Mouse (Mus musculus) NIH3T3 (cell line): ENCODE results near the gene Mad2l2.
A peak's percentile ranks its signal among the peaks of the same experiment; 100 is the strongest.

ENCODE experiments used
- DNase-seq: peaks from one replicate; pipeline ENCODE4 v3.0.0-alpha.2; 2012; ENCODE audit warnings: low read depth

The Mad2l2 gene

DNA sequence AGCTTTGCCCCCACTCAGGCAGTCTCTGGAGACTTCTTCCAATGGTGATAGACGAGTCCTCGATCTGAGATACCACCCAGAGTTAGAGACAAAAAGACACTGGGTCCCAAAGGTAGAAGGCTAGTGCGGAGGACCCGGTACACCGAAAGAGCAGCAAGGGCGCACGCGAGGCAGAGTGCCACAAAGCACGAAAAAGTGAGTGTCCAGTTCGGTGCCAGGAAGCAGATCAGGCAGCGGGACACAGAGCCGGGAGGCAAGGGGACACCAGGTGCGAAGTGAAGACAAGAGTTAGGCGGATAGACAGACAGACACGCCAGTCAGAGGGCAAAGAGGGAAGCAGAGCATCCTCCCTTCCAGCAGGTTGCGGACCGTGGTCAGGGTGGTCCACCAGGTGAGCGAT lies at the start of gene Mad2l2:
Mad2l2 (plus strand) TSS at position 252 of the 400 bp plus-strand sequence.
- no peak for DNase-seq

DNA sequence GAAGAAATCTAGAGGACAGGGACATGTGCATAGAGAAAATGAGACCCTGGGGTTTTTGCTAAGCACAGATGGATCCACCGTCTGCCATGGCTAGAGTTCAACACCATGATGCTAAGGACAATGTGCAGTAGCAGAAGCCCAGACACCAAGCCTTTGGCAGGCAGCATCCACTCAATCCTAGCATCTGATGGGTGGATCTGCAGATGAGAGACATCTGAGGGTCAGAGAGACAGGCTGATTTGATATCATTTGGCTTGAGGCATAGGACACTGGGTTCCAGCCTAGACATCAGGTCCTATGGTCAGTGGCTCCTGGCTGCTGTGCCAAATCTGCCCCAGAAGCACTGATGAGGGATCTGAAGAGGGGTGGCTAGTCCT lies 49.6 kb upstream of the Mad2l2 start:
- DNase-seq, result no peak

DNA sequence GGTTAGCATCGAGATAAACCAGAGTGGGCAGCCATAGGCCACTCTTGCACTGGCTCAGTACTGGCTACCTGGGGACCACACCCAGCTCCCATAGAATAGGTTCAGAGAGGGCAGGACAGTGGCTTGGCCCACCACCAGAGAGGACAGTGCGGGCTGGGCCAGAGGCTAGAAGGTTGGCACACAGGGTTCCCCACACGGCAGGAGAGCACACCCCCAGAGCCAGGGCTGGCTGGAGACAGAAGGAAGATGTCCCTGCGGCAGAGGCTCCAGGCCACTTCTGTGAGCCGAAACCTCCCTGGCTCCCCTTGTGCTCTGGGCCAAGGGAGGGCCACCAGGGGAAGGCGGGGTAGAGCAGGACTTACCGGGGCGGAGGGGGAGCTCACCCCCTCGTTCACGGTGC lies 49.0 kb upstream of the Mad2l2 start:
- no peak for DNase-seq

DNA sequence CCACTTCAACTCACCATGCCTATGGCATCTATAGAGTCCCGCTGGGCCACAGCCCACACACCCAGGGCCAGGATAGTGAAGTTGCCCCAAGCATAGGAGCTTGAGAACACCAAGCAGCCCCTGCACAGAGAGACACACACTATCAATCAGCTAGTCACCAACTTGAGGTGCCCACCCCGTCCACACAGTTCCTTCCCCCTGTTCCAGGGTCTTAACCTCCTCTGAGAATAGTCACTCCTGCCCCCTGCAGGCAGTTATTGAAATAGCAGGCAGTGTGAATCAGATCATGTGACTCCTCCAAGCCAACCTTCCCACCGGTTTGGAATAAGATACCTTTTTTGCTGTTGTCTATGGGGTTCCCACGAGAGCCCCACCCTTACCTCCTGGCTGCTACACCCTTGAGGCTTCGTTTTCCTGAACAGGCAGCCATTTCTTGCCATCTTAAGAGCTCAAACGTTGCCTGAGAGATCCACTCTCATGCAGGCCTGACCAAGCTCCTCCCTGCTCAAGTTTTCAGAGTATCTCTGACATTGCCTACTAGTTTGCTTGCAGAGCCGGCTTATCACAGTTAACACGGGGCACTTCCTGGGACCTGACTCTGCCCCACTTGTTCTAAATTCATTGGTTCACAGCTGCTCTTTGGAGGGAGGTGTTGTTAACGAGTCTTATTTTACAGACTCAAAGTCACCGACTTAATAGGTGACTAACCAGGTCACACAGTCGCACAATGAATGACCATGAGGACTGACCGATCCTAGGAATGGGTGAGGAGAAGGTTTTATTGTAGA lies 47.7 kb upstream of the Mad2l2 start:
- peak; percentile 58 for DNase-seq

DNA sequence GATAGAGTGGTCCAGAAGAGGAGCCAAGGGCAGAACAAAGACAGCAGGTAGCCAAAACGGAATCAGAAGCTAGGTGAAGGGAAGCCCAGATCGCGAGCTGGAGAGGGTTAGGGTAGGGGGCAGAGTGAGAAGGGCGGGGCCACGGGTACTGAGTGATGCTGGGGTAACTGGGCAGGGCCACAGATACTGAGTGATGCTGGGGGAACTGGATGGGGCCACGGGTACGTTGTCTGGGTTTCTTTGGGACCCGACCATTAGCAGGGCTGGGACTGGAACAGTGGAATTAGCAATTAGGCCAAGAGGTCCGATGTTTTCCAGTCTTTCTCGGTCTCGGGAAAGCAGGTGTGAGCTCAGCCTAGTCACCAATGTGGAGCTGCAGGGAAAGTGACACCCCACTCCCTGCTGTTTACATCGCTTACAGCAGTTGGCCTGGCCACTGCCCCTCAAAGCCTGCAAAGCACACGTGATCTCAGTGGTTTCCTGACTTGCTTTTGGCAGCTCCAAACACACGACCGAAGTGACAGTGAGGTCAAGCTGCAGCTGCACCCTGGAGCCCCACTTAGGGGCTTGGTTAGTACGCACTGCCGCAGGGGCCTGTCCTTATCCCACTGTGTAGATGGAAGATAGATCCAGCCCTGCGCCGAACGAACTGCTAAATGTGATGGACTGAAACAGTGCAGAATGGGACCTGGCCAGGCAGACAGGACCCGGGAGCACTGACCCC lies 46.8 kb upstream of the Mad2l2 start:
- no peak for DNase-seq

DNA sequence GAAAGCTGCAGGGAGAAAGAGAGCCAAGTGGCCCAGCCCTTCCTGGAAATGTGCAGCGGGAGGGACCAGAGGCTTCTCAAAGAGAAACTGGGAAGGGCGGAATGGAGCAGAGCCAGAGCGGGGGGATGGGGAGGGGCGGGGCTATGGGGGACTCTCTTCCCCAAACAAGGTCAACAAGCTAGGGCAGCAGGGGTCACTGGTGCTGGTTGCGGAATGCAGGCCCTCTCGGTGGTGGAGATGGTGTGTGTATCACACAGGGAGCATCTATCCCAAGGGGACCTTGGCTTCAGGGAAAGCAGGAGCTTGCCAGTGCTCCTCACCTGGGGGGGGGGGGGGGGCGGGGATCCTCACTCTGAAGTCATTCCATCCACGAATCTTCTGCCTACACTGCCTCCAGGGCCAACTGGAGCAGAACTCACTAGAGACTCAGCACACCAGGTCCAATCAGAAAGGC lies 45.9 kb upstream of the Mad2l2 start:
- DNase-seq, result peak; percentile 19

DNA sequence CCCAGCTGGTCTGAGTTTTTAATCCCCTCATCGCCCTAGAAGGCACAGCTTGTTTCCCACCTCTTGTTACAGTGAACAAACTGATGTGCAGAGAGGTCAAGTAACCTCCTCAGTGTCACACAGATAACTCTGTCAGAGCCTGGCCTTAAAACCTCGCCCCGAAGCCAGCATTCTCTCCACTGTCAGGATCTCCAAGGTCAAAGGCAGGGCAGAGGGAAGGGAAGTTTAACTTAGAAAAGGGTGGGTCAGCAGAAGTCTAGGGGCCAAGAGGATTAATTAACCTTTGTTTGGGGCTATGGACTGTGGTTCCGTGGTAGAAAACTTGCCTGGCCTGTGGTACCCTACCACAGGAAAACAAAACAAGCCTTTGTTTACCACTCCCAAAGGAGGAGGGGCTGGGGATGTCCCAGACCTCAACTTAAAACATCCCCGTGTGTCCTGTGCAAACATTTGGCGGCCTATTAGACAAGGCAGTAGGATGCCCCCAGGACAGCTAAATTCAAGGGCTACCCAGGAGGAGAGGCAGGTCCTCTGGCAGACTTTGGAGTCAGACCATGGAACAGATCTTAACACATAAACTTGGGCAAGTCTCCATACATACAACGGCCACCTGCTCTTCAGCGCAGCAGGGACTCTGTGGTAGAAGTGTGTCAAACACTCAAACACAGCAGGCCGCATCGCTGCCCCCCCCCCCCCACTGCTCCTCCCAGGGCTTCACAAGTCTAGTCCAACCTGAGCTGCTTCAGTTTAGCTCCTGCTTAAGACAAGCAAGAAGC lies 44.9 kb upstream of the Mad2l2 start:
- no peak for DNase-seq

DNA sequence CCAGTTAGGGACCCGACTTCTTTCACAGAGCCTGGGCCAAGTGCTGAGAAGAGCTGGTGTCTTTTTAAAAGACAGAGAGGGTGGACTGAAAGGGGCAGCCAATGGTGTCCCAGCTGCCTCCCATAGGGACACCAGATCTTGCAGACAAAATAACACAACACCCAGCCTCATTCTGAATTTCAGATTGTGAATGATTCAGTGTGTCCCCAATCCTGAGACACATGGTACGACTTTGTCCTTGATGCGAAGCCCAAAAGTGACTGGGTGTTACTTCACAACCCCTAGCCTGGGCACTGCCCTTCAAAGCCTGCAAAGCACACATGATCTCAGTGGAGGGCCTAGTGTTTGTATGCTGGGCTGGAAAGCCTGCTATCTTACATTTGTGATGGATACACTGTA lies 44.3 kb upstream of the Mad2l2 start:
- DNase-seq, result no peak

DNA sequence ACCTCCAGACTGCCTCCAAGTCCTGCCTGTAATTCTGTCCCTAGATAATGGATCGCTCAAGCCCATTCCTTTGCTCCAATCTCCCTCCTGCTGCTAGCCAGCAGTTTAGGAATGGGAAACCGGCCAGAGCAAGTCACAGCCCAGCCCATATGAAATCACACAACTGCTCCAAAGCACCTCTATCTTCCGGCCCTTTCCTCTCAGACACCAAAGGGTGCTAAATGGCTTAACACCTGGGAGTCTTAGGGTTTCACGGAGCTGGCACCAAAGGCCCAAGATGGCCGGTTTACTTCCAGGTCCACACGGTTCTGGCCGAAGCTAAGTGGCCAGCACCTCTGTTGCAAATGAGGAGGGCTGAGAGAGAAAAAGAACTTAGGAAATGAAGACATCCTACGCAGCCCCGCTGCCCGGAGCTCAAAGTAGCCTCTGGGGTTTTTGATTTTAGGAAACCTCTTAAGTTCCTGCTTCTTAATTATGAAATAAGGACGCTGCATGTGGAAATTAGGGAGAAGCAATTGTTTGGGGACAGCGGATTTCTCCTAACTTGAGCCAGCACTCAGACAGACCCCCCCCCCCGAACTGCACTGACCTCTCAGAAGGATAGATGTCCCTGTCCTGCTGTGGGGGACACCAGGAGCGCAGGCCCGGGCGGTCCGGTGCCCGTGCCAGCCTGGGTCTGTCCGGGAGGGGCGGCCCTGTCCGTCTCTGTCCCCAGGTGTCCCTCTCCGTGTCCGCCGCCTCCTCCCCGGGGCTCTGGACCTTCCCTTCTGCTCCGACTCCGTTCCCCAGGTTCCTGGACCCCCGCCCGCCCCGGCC lies 42.9 kb upstream of the Mad2l2 start:
- DNase-seq, result peak; percentile 63

DNA sequence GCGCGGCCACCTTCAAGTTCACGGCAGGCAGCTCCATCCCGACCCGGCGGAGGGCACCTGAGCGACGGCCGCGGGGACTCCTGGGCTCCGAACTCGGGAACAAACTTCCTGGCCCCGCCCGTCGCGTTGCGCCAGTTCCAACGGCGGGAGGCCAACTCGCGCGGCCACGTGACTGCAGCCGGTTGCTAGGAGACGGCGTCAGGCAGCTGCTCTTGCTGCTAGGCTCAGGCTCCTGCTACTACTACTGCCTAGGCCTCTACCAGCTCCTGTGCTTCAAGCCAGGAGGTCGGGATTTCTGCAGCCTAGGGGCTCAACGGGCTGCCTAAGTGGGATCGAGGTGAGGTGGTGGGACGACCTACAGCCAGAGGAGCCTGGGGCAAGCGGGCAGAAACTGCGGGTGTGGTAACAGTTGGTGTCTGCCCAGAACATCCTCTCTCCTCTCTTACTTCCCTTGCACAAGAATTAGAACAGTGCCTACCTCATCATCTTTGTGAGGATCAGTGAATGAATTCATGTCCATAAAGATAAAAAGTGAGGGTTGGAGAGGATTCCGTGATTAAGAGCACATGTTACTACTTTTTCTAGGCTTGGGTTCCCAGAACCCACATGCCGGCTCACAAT lies 42.2 kb upstream of the Mad2l2 start, which contains the start of gene Agtrap:
Agtrap (minus strand) TSS at position 125 of the 621 bp plus-strand sequence.
- DNase-seq, result peak; percentile 93

DNA sequence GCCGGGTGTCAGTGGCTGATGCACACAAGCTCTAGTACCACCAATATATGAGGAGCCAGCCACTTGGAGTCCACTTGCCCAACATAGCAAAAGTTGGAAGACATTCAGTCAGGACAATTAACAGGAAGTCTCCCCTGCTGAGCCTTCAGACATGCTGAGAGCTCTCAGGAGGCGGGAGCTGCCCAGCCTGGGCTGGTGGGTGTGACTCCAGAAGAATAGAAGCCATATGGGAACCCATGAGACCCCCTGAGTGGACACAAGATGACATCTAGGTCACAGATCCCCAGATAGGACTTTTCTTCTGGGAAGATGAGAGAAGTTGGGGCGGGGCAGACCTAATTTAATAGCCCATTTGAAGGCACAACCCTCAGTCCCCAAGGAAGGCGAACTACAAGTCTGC lies 41.0 kb upstream of the Mad2l2 start:
- DNase-seq, result no peak

DNA sequence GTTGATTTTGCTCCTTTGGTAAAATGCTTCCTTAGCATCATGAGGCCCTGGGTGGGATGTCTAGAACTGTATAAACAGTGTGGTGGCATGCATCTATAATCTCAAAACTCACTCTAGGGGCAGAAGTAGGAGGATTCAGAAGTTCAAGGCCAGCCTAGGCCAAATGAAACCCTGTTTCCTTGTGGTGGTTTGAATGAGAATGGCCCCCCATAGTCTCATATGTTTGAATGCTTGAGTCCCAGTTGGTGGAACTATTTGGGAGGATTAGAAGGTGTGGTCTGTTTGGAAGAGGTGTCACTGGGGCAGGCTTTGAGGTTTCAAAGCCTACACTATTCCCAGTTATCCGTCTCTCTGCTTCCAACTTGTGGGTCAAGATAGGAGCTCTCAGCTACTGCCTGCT lies 39.0 kb upstream of the Mad2l2 start:
- DNase-seq, result no peak

DNA sequence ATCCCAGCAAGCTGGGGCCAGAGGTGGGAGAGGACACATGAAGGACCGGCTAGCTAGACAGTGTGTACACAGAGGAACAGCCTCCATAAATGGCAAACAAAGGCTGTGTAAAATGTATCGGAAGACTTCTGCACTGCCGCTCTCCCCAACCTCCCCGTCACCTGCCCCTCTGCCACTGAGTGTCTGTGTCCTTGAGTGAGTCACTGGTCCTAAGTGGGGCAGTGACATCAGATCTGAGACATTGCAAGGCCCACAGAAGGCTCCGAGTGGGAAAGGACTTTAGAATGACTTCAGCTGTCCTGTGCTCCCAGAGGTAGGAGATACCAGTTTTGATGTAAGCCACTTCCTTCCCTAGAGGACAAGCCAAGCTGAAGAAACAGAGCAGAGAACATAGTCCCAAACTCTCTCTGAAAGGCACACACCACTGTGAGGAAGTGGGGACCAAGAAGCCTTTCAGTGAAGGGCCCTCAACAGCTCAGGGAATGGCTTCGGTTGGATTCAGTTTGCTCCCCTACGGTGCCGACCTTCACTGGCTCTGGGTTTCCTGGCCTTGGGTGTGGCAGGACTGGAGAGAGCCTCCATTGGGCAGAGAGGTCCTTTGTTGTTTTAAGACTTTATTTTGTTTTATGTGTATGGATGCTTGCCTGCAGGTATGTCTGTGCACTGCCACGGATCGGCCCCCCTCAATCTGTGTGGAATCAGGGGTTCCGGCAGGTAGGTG lies 37.5 kb upstream of the Mad2l2 start:
- DNase-seq, result no peak

DNA sequence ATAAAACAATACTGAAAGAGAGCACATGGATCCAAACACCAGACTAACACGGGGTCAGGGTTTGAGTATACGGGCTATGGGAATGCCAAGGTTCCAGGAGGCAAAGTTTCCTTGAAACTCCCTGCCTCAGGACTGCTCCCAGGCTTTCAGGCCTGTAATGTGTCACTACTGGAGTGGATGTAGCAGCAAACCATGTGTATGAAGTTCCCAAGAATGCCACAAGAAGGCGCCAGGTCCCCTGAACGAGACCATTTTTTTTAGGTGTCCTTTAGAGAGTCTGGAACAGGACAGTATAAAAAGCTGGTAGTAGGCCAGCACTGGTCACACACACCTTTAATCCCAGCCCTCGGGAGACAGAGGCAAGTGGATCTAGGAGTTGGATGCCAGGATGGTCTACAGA lies 36.0 kb upstream of the Mad2l2 start:
- no peak for DNase-seq

DNA sequence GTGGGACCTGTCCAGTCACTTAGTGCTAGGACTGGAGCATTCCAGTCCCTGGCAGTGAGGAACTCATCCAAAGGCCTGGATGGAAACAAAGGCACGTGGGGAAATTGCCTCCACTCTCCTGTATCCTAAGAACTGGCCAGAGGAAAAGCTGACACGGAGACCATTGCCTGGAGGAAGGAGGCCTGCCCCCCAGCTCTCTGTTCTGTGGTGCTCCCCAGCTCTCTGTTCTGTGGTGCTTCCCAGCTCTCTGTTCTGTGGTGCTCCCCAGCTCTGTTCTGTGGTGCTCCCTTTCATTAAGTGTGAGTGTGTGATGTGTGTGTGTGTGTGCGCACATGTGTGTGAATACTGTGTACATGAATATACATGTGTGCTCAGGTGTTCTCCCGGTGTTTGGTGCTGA lies 35.1 kb upstream of the Mad2l2 start:
- no peak for DNase-seq

DNA sequence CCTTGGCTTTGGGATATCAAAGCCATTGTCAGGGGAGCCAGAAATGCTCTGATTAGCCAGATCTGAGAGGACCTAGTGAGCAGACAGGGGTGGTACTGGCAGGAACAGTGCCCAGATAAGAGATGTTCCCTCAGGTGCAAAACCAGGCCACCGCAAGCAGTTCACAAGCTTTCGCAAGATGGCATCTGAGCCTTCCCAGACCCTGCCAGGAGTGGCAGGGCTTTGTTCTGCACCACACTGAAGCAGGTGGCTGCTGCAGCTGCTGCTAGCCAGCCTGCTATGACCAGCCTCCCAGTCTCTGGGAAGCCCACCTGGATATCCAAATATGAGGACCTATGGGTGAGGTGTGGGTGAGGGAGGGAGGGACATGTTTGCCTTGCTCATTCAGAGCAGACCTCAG lies 32.2 kb upstream of the Mad2l2 start:
- no peak for DNase-seq

DNA sequence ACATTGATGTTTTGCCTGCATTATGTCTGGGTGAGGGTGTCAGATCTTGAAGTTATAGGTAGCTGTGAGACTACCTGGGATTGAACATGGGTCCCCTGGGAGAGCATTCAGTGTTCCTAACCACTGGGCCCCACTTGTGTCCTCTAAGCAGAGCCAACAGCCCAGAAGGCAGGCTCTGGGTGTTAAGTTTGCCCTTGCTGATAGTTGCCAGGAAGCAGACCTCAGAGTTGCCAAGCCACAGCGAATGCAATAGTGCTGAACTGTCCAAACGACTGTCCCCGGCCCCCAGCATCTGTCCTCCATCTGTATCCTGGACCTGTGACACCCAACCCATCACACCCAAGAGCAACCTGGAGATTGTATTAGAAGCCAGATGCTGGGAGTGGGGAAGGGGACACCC lies 31.5 kb upstream of the Mad2l2 start:
- no peak for DNase-seq

DNA sequence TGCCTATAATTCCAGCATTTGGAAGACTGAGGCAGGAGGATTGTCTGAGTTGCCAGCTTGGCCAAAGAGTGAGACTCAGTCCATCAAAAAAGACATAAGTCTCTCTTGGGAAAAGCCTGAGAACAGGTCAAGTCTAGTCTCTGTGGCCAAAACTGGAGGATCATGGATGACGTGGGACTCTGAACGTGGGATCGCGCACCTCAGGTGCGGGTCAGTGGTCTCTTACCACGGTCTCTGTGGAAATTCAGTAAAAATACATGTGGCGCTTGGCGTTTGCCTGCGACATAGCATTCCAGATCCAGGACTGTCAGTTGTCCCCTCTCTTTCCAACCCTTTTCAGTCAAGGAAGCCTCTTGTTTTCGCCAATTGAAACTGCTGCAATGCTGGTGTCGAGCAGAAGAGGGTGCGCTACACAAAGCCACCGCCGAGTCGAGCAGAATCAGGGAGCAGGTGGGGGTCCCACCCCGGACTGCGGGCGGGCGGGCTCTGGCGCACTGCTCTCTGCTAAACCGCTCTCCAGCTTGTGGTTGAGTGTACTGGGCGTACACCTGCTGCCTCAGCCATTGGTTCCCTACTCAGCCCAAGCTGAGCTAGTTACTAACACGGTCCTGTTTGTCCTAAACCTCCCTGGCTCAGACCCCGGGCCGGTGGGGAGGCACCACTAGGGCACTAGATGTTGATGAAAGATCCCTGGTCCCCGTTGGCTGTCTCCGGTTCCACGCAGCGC lies 28.2 kb upstream of the Mad2l2 start:
- no peak for DNase-seq

DNA sequence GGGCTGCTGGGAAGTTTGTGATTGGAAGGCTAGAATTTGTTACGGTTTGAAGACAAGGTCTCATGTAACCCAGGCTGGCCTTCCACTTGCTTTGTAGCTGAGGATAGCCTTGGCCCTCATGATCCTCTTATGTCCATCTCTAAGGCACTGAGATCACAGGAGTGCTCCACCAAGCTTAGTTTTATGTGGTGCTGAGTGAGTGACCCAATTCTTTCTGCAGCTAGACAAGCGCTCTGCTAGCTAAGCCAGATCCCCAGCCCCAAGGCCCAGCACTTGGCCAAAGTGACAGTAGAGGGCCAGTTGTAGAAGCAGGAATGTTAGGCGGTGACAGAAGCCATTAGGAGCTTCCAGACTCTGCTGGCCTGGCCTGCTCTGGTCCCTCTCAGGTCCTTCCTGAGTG lies 26.0 kb upstream of the Mad2l2 start:
- no peak for DNase-seq
